9 mouse cellular contexts compared by ENCODE assay signal in the genomic region with DNA sequence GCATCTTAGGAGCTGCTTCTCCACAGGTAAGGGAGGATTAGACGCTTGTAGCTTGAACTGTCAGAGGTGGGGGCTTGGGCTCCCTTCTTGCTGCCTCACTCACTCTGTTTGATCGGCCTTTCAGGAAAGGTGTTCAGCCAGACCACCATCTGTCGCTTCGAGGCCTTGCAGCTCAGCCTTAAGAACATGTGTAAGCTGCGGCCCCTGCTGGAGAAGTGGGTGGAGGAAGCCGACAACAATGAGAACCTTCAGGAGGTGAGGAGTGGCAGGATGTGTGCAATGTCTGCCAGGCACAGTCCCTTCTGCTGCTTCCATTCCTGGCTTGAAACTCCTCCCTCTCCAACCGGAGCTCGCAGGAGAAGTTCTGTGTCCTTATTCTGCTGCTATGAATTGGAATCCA. TPM values are rescaled to one million over a fixed set of nuclear protein-coding genes. Genes with fewer than 3 reads are reported as not detected.
A peak's percentile ranks its signal among the peaks of the same experiment; 100 is the strongest.
DNase-seq lines count a peak whose midpoint lies in the region; ATAC-seq and TF ChIP-seq lines count a peak whose summit lies in the region.
"Had no signal": no experiment of that assay in that cellular context is flagged by ENCODE, and none has a peak within 500 bp of the region (broad histone marks: within the 10 kb centered on the region; RNA-seq: fewer than 3 reads in every experiment).

No protein-coding gene starts in this region.

- DNase-seq in hindbrain, embryonic 14.5 days (ENCODE audit: low spot score) = no peak
- DNase-seq in CD8-positive naive resting alpha-beta T cell, adult 2 months (ENCODE audit: low read depth in 2 of 2, low spot score in 2 of 2) = peak; percentile 48 to 58
- DNase-seq in embryonic facial prominence, embryonic 10.5 days (ENCODE audit: low spot score) = peak; percentile 67
- DNase-seq in liver, postnatal 0 days = peak; percentile 38
- DNase-seq in thymus, postnatal 10 days (ENCODE audit: low spot score in 2 of 2) = peak; percentile 43 to 68
- no peak for DNase-seq in hindbrain, embryonic 11.5 days (ENCODE audit: low spot score)
- DNase-seq: liver, embryonic 13.5 days had no signal

- peak; percentile 55 for TF ChIP-seq CTCF in liver, postnatal 0 days (IDR thresholded peaks at IDR 0.05; ENCODE audit: low read depth)

- peaks cover 24% of the 10 kb centered on the region for H3K27me3 ChIP-seq in hindbrain, embryonic 16.5 days (replicated peaks; ENCODE audit: control insufficient read depth, insufficient read depth, low read length)
- H3K27me3 ChIP-seq in hindbrain, embryonic 14.5 days (ENCODE audit: control insufficient read depth, insufficient read depth, low read length) = peaks cover 28% of the 10 kb centered on the region
- peaks cover 58% of the 10 kb centered on the region for H3K27me3 ChIP-seq in embryonic facial prominence, embryonic 10.5 days (replicated peaks; ENCODE audit: low read depth, poor library complexity, severe bottlenecking)
- peaks cover 37% of the 10 kb centered on the region for H3K27me3 ChIP-seq in liver, postnatal 0 days (ENCODE audit: insufficient read depth, low read length)
- peaks cover 32% of the 10 kb centered on the region for H3K27me3 ChIP-seq in hindbrain, embryonic 11.5 days (ENCODE audit: control insufficient read depth, insufficient read depth, low read length)

- no peak overlapping the region for H3K9ac ChIP-seq in hindbrain, embryonic 16.5 days (ENCODE audit: low read depth, low read length)
- no peak overlapping the region for H3K9ac ChIP-seq in hindbrain, embryonic 14.5 days
- no peak overlapping the region for H3K9ac ChIP-seq in liver, postnatal 0 days (replicated peaks)
- H3K9ac ChIP-seq in hindbrain, embryonic 11.5 days (ENCODE audit: low read depth, low read length) = no peak overlapping the region
- H3K9ac ChIP-seq: liver, embryonic 13.5 days had no signal

- WGBS in hindbrain, embryonic 16.5 days = 36% methylated on average over 8 of the region's 8 CpGs
- WGBS in hindbrain, embryonic 14.5 days = 48% methylated on average over 8 of the region's 8 CpGs
- WGBS in embryonic facial prominence, embryonic 10.5 days = 33% methylated on average over 8 of the region's 8 CpGs
- WGBS in liver, postnatal 0 days (ENCODE audit: insufficient replicate concordance) = 17% methylated on average over 8 of the region's 8 CpGs
- WGBS in hindbrain, embryonic 11.5 days = 52% methylated on average over 8 of the region's 8 CpGs

- no peaks in the 10 kb centered on the region for H3K9me3 ChIP-seq in hindbrain, embryonic 16.5 days (ENCODE audit: control insufficient read depth, low read length)
- H3K9me3 ChIP-seq in hindbrain, embryonic 14.5 days (ENCODE audit: control insufficient read depth, low read length) = no peaks in the 10 kb centered on the region
- H3K9me3 ChIP-seq in embryonic facial prominence, embryonic 10.5 days = no peaks in the 10 kb centered on the region
- H3K9me3 ChIP-seq in liver, postnatal 0 days (ENCODE audit: low read length) = no peaks in the 10 kb centered on the region
- H3K9me3 ChIP-seq in hindbrain, embryonic 11.5 days (ENCODE audit: control insufficient read depth, low read length) = no peaks in the 10 kb centered on the region
- H3K9me3 ChIP-seq: liver, embryonic 13.5 days had no signal

- H3K36me3 ChIP-seq in hindbrain, embryonic 16.5 days (ENCODE audit: control insufficient read depth, insufficient read depth, low read length) = no peaks in the 10 kb centered on the region
- H3K36me3 ChIP-seq in hindbrain, embryonic 14.5 days (replicated peaks; ENCODE audit: control insufficient read depth, insufficient read depth) = no peaks in the 10 kb centered on the region
- peaks cover 20% of the 10 kb centered on the region for H3K36me3 ChIP-seq in embryonic facial prominence, embryonic 10.5 days (replicated peaks)
- H3K36me3 ChIP-seq in liver, postnatal 0 days (replicated peaks; ENCODE audit: insufficient read depth, low read length) = peaks cover 19% of the 10 kb centered on the region
- H3K36me3 ChIP-seq in hindbrain, embryonic 11.5 days (ENCODE audit: control insufficient read depth, insufficient read depth, low read length) = no peaks in the 10 kb centered on the region

- no peak overlapping the region for H3K4me2 ChIP-seq in hindbrain, embryonic 16.5 days (ENCODE audit: low read length)
- H3K4me2 ChIP-seq in hindbrain, embryonic 14.5 days (replicated peaks) = no peak overlapping the region
- H3K4me2 ChIP-seq in liver, postnatal 0 days (ENCODE audit: low read depth, low read length) = no peak overlapping the region
- H3K4me2 ChIP-seq in hindbrain, embryonic 11.5 days (replicated peaks; ENCODE audit: low read depth, low read length) = no peak overlapping the region
- H3K4me2 ChIP-seq: liver, embryonic 13.5 days had no signal

- TF ChIP-seq EP300 in liver, postnatal 0 days (IDR thresholded peaks at IDR 0.05; ENCODE audit: low read depth) = no peak

- H3K27ac ChIP-seq in hindbrain, embryonic 16.5 days (ENCODE audit: low read depth, low read length) = no peak overlapping the region
- H3K27ac ChIP-seq in hindbrain, embryonic 14.5 days = no peak overlapping the region
- H3K27ac ChIP-seq in embryonic facial prominence, embryonic 10.5 days (replicated peaks) = no peak overlapping the region
- no peak overlapping the region for H3K27ac ChIP-seq in liver, postnatal 0 days (ENCODE audit: low read depth)
- H3K27ac ChIP-seq in hindbrain, embryonic 11.5 days (ENCODE audit: low read depth, low read length) = no peak overlapping the region
- H3K27ac ChIP-seq: liver, embryonic 13.5 days had no signal

- no peaks in the 10 kb centered on the region; the same call in 1 of the 2 replicates for H3K4me1 ChIP-seq in hindbrain, embryonic 16.5 days (ENCODE audit: control insufficient read depth, insufficient read depth, low read depth, low read length)
- no peaks in the 10 kb centered on the region for H3K4me1 ChIP-seq in hindbrain, embryonic 14.5 days (replicated peaks; ENCODE audit: control insufficient read depth, insufficient read depth, low read length)
- H3K4me1 ChIP-seq in embryonic facial prominence, embryonic 10.5 days = peaks cover 18% of the 10 kb centered on the region
- no peaks in the 10 kb centered on the region for H3K4me1 ChIP-seq in liver, postnatal 0 days (ENCODE audit: insufficient read depth)
- H3K4me1 ChIP-seq in hindbrain, embryonic 11.5 days (replicated peaks; ENCODE audit: control insufficient read depth, insufficient read depth, low read length) = no peaks in the 10 kb centered on the region

- H3K4me3 ChIP-seq in hindbrain, embryonic 16.5 days (ENCODE audit: low read length) = no peak overlapping the region
- no peak overlapping the region for H3K4me3 ChIP-seq in hindbrain, embryonic 14.5 days (replicated peaks; ENCODE audit: low read length)
- H3K4me3 ChIP-seq in embryonic facial prominence, embryonic 10.5 days = no peak overlapping the region
- H3K4me3 ChIP-seq in liver, postnatal 0 days (ENCODE audit: low read depth, low read length) = no peak overlapping the region
- no peak overlapping the region for H3K4me3 ChIP-seq in hindbrain, embryonic 11.5 days (ENCODE audit: low read depth, low read length)
- H3K4me3 ChIP-seq: liver, embryonic 13.5 days had no signal

- ATAC-seq in hindbrain, embryonic 16.5 days = 0 out of 2 replicates have a peak, but pooled peaks have one; percentile 38
- no peak for ATAC-seq in hindbrain, embryonic 14.5 days (ENCODE audit: low FRiP score)
- no peak for ATAC-seq in liver, postnatal 0 days
- no peak for ATAC-seq in erythroblast, adult 5-6 weeks (replicated peaks; ENCODE audit: low FRiP score, poor library complexity, severe bottlenecking)
- no peak for ATAC-seq in hindbrain, embryonic 11.5 days (ENCODE audit: low FRiP score)

RNA-seq across cellular contexts. Expression of gene Pou5f1, which starts 3.5 kb away (rescaled TPM):
- not detected in 2 replicates for polyA plus RNA-seq in hindbrain, embryonic 16.5 days (2015; fragmentation: Nextera tagmentation; extraction: Ambion mirVana)
- not detected in 2 replicates for polyA plus RNA-seq in hindbrain, embryonic 14.5 days (2014; fragmentation: Nextera tagmentation; extraction: Ambion mirVana)
- polyA plus RNA-seq in embryonic facial prominence, embryonic 10.5 days (2016; fragmentation: Nextera tagmentation; extraction: Ambion mirVana) = not detected in 2 replicates
- polyA plus RNA-seq in liver, postnatal 0 days (2015; fragmentation: Nextera tagmentation; extraction: Ambion mirVana) = not detected in 2 replicates
- 1.0 TPM in 1 of 2 replicates, not detected in the other for total RNA-seq in erythroblast, adult 5-6 weeks (2015; ENCODE audit: low replicate concordance)
- not detected in 2 replicates for total RNA-seq in erythroblast, adult 5-6 weeks (2017; ENCODE audit: low replicate concordance)
- polyA plus RNA-seq in hindbrain, embryonic 11.5 days (2014; fragmentation: Nextera tagmentation; extraction: Ambion mirVana) = not detected in 2 replicates
- polyA plus RNA-seq: liver, embryonic 13.5 days had no signal

RNA-seq across cellular contexts. Expression of gene Tcf19, which starts 7.3 kb away (rescaled TPM):
- polyA plus RNA-seq in hindbrain, embryonic 16.5 days (2015; fragmentation: Nextera tagmentation; extraction: Ambion mirVana) = 16.4 and 21.2 TPM in 2 replicates
- polyA plus RNA-seq in hindbrain, embryonic 14.5 days (2014; fragmentation: Nextera tagmentation; extraction: Ambion mirVana) = 12.3 and 16.5 TPM in 2 replicates
- 43.7 and 45.5 TPM in 2 replicates for polyA plus RNA-seq in embryonic facial prominence, embryonic 10.5 days (2016; fragmentation: Nextera tagmentation; extraction: Ambion mirVana)
- polyA plus RNA-seq in liver, postnatal 0 days (2015; fragmentation: Nextera tagmentation; extraction: Ambion mirVana) = 19.6 and 20.6 TPM in 2 replicates
- total RNA-seq in erythroblast, adult 5-6 weeks (2015; ENCODE audit: low replicate concordance) = 18.4 and 30.3 TPM in 2 replicates
- 18.8 and 19.0 TPM in 2 replicates for total RNA-seq in erythroblast, adult 5-6 weeks (2017; ENCODE audit: low replicate concordance)
- 49.4 and 50.8 TPM in 2 replicates for polyA plus RNA-seq in hindbrain, embryonic 11.5 days (2014; fragmentation: Nextera tagmentation; extraction: Ambion mirVana)

RNA-seq across cellular contexts. Expression of gene Cchcr1, which starts 7.6 kb away (rescaled TPM):
- 5.8 and 6.3 TPM in 2 replicates for polyA plus RNA-seq in hindbrain, embryonic 16.5 days (2015; fragmentation: Nextera tagmentation; extraction: Ambion mirVana)
- 2.8 and 3.5 TPM in 2 replicates for polyA plus RNA-seq in hindbrain, embryonic 14.5 days (2014; fragmentation: Nextera tagmentation; extraction: Ambion mirVana)
- polyA plus RNA-seq in embryonic facial prominence, embryonic 10.5 days (2016; fragmentation: Nextera tagmentation; extraction: Ambion mirVana) = 24.2 and 25.0 TPM in 2 replicates
- polyA plus RNA-seq in liver, postnatal 0 days (2015; fragmentation: Nextera tagmentation; extraction: Ambion mirVana) = 3.0 and 3.5 TPM in 2 replicates
- total RNA-seq in erythroblast, adult 5-6 weeks (2015; ENCODE audit: low replicate concordance) = 4.2 and 9.4 TPM in 2 replicates
- 25.9 and 66.8 TPM in 2 replicates for total RNA-seq in erythroblast, adult 5-6 weeks (2017; ENCODE audit: low replicate concordance)
- 8.3 and 8.9 TPM in 2 replicates for polyA plus RNA-seq in hindbrain, embryonic 11.5 days (2014; fragmentation: Nextera tagmentation; extraction: Ambion mirVana)

RNA-seq across cellular contexts. Expression of gene Psors1c2, which starts 23.7 kb away (rescaled TPM):
- 0.94 and 1.1 TPM in 2 replicates for polyA plus RNA-seq in hindbrain, embryonic 16.5 days (2015; fragmentation: Nextera tagmentation; extraction: Ambion mirVana)
- 0.26 and 0.72 TPM in 2 replicates for polyA plus RNA-seq in hindbrain, embryonic 14.5 days (2014; fragmentation: Nextera tagmentation; extraction: Ambion mirVana)
- polyA plus RNA-seq in embryonic facial prominence, embryonic 10.5 days (2016; fragmentation: Nextera tagmentation; extraction: Ambion mirVana) = 1.6 and 1.9 TPM in 2 replicates
- 0.13 TPM in 1 of 2 replicates, not detected in the other for polyA plus RNA-seq in liver, postnatal 0 days (2015; fragmentation: Nextera tagmentation; extraction: Ambion mirVana)
- 1.3 TPM in 1 of 2 replicates, not detected in the other for total RNA-seq in erythroblast, adult 5-6 weeks (2015; ENCODE audit: low replicate concordance)
- total RNA-seq in erythroblast, adult 5-6 weeks (2017; ENCODE audit: low replicate concordance) = not detected in 2 replicates
- 0.67 and 0.97 TPM in 2 replicates for polyA plus RNA-seq in hindbrain, embryonic 11.5 days (2014; fragmentation: Nextera tagmentation; extraction: Ambion mirVana)

RNA-seq across cellular contexts. Expression of gene H2-Q10, which starts 39.4 kb away (rescaled TPM):
- polyA plus RNA-seq in hindbrain, embryonic 16.5 days (2015; fragmentation: Nextera tagmentation; extraction: Ambion mirVana) = 0.11 and 0.21 TPM in 2 replicates
- polyA plus RNA-seq in hindbrain, embryonic 14.5 days (2014; fragmentation: Nextera tagmentation; extraction: Ambion mirVana) = not detected in 2 replicates
- polyA plus RNA-seq in embryonic facial prominence, embryonic 10.5 days (2016; fragmentation: Nextera tagmentation; extraction: Ambion mirVana) = 0.39 and 0.57 TPM in 2 replicates
- polyA plus RNA-seq in liver, postnatal 0 days (2015; fragmentation: Nextera tagmentation; extraction: Ambion mirVana) = 621 and 683 TPM in 2 replicates
- total RNA-seq in erythroblast, adult 5-6 weeks (2015; ENCODE audit: low replicate concordance) = 0.84 and 8.3 TPM in 2 replicates
- 1.0 and 2.5 TPM in 2 replicates for total RNA-seq in erythroblast, adult 5-6 weeks (2017; ENCODE audit: low replicate concordance)
- 0.15 TPM in 1 of 2 replicates, not detected in the other for polyA plus RNA-seq in hindbrain, embryonic 11.5 days (2014; fragmentation: Nextera tagmentation; extraction: Ambion mirVana)

Comparison
In these comparisons a context has a peak if more than half of its experiments do, and no peak if none do; other contexts are left out.
1. DNase-seq: peak in CD8-positive naive resting alpha-beta T cell, adult 2 months (2 of 2), embryonic facial prominence, embryonic 10.5 days (single experiment), liver, postnatal 0 days (single experiment) and thymus, postnatal 10 days (2 of 2); none in hindbrain, embryonic 14.5 days (single experiment) and hindbrain, embryonic 11.5 days (single experiment).